Mouse (Mus musculus) erythroblast, embryonic 14.5 days (primary cell): ENCODE results near the gene Mrps10. TPM values are rescaled to one million over a fixed set of nuclear protein-coding genes. Genes with fewer than 3 reads are reported as not detected.

Source experiments
- H3K27me3 ChIP-seq: 2 replicates; pipeline ENCODE4 v1.6.1; 2012; ENCODE audit warnings: inconsistent platforms; ENCODE audit not compliant: control insufficient read depth
- H3K36me3 ChIP-seq: 2 replicates; pipeline ENCODE4 v1.6.1; 2012; ENCODE audit warnings: mild to moderate bottlenecking, inconsistent platforms; ENCODE audit not compliant: control insufficient read depth
- H3K4me1 ChIP-seq: 2 replicates; pipeline ENCODE4 v1.6.1; 2012; ENCODE audit warnings: inconsistent platforms; ENCODE audit not compliant: control insufficient read depth
- H3K4me3 ChIP-seq: replicated peaks from 2 replicates; pipeline ENCODE3; 2012; ENCODE audit warnings: moderate library complexity, mild to moderate bottlenecking, inconsistent platforms
- H3K9me3 ChIP-seq: 2 replicates; pipeline ENCODE4 v1.6.1; 2012; ENCODE audit warnings: low read length, inconsistent platforms, mixed read lengths; ENCODE audit not compliant: control insufficient read depth
- GATA1 ChIP-seq: IDR thresholded peaks from 2 replicates; pipeline ENCODE4 v1.6.1; 2012; ENCODE audit warnings: low read length, inconsistent platforms, mixed read lengths
- TAL1 ChIP-seq: IDR thresholded peaks from 3 replicates; pipeline ENCODE4 v1.6.1; 2012; ENCODE audit warnings: low read length, inconsistent platforms, mixed read lengths
- polyA plus RNA-seq: library from polyadenylated mRNA; stranded (reverse); fragments of >175 nt; gene quantifications from 2 replicates; pipeline ENCODE4 v1.2.3, GENCODE M21; 2012

Gene Mrps10
- polyA plus RNA-seq, 1 experiment = 0.52 TPM

- H3K9me3 ChIP-seq = no peaks in the 10 kb centered on the region
- H3K27me3 ChIP-seq = no peaks in the 10 kb centered on the region
- TF ChIP-seq TAL1 = no peak
- TF ChIP-seq GATA1 = no peak
- H3K4me3 ChIP-seq = no peak overlapping the region
- no peaks in the 10 kb centered on the region for H3K4me1 ChIP-seq
- peaks cover 83% of the 10 kb centered on the region for H3K36me3 ChIP-seq
Observed at GRCm38 (mm10) chr17:47376779-47377280, 8.1 kb downstream of the Mrps10 start.

DNA sequence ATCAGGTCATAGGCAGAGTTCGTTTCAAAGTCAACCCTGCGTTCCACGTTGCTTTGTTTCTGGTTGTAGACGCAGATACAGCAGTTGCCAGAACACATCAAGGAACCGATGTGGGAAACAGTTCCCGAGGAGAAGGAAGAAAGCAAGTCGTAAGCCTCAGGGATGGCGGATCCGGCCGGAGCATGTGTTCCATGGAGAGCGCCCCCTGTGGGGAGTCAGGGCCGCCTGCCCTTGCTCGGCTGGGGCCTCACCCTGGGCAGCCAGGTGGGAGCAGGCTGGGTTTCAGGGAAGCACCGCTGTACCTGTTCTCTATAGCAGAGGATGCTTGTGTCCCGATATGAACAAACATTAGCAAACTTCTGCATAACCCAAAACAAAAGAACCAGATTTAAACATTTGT is 9.4 kb downstream of the Mrps10 start:
- H3K36me3 ChIP-seq = peaks cover 73% of the 10 kb centered on the region

DNA sequence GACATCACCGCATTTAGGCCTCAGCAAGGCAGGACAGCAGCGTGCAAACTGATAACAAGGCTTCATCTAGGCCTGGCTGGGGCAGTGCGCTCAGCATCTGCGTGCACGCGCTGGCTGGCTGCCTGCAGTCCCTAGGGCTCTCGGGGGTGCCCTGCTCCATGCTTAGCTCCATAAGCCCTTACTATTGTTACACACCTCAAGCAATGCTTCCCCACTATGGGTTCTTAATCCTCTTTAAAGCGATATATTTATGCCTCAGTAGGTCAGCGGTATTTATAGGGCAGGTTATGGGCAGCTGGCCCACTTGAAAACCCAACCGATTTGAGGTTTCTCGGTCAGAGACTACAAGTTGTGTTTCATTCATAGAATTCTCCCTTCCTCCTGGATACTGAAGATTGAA is 13.2 kb downstream of the Mrps10 start:
- peaks cover 40% of the 10 kb centered on the region for H3K36me3 ChIP-seq

More for the DNA sequence above, 9.4 kb downstream of the Mrps10 start:
- Histone ChIP-seq H3K27me3 (no peaks in the 10 kb centered on the region), H3K4me1 (no peaks in the 10 kb centered on the region), H3K4me3 (no peak overlapping the region), H3K9me3 (no peaks in the 10 kb centered on the region)
- TF ChIP-seq GATA1 (no peak), TAL1 (no peak)

GRCm38 (mm10) chr17:47383266-47383665 is 14.6 kb downstream of the Mrps10 start:
- TF ChIP-seq GATA1 (no peak), TAL1 (no peak)

More for the DNA sequence above, 13.2 kb downstream of the Mrps10 start:
- TF ChIP-seq GATA1 (no peak), TAL1 (no peak)
- no peaks in the 10 kb centered on the region for H3K27me3 ChIP-seq
- peaks cover 7% of the 10 kb centered on the region for H3K9me3 ChIP-seq
- no peaks in the 10 kb centered on the region for H3K4me1 ChIP-seq
- no peak overlapping the region for H3K4me3 ChIP-seq

DNA sequence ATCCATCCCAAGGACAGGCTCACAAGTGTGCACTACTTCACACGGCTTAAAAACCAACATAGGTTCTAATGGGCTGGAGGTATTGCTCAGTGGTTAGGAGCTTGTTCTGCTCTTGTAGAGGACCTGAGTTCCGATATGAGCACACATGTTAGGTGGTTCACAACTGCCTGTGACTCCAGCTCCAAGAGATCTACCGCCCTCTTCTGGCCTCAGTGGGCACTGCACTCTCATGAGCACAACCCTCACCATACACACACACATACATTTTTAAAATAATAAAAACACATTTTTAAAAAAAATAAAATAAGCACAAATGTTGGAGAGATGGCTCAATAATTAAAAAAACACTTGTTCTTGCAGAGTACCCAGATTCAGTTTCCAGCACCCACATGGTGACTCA is 15.4 kb downstream of the Mrps10 start:
- Histone ChIP-seq H3K36me3 (peaks cover 21% of the 10 kb centered on the region), H3K27me3 (no peaks in the 10 kb centered on the region), H3K4me3 (no peak overlapping the region), H3K4me1 (no peaks in the 10 kb centered on the region), H3K9me3 (peaks cover 7% of the 10 kb centered on the region)
- TF ChIP-seq GATA1 (no peak), TAL1 (no peak)

More at GRCm38 (mm10) chr17:47383266-47383665, 14.6 kb downstream of the Mrps10 start:
- H3K4me3 ChIP-seq = no peak overlapping the region
- H3K4me1 ChIP-seq = no peaks in the 10 kb centered on the region
- H3K36me3 ChIP-seq = peaks cover 27% of the 10 kb centered on the region
- no peaks in the 10 kb centered on the region for H3K27me3 ChIP-seq
- H3K9me3 ChIP-seq = peaks cover 7% of the 10 kb centered on the region

DNA sequence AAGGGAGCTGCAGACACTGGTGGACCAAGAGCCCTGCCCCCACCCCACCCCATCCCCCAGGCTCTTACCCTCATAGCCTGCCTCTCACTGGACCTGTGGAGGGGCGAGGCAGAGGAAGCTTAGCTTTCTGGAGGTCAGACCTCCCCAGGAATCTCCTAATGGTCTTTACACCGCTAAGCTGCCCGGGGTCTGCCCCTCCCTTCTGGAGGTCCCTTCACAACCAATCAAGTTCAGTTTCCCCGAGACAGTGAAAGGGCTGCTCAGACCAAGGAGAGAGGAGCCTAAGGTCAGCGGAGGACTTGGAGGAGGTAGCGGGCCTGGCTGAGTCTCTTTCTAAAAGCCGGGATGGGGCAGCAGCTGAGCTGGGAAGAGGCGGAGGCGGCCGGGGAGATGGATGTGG is 16.5 kb downstream of the Mrps10 start, which contains the start of gene Guca1b:
Guca1b (plus strand) TSS at position 249 of the 400 bp plus-strand sequence.
- Histone ChIP-seq H3K27me3 (no peaks in the 10 kb centered on the region), H3K9me3 (peaks cover 7% of the 10 kb centered on the region), H3K4me1 (no peaks in the 10 kb centered on the region), H3K4me3 (no peak within 1 kb of the TSS), H3K36me3 (peaks cover 12% of the 10 kb centered on the region)
- TF ChIP-seq TAL1 = no peak

DNA sequence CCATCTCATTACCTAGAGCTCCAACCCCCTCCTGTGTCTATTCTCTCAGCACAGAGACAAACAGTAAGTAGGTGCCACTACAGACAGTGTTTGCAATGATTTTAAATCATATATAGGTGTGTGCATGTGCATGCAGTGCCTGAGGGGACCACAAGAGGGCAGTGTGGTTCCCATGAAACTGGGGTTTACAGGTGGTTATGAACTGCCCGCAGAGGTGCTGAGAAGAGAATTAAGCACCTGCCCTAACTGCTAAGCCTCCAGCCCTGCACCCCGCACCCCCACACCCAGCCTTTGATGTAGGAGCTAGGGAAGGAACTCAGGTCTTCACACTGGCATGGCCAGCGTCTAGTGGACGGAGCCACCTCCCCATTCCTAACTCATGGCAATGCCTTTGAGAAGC is 18.0 kb downstream of the Mrps10 start:
- H3K4me3 ChIP-seq = no peak overlapping the region
- peaks cover 7% of the 10 kb centered on the region for H3K9me3 ChIP-seq
- no peaks in the 10 kb centered on the region for H3K4me1 ChIP-seq
- no peaks in the 10 kb centered on the region for H3K27me3 ChIP-seq
- TF ChIP-seq GATA1 (no peak), TAL1 (no peak)
- H3K36me3 ChIP-seq = peaks cover 4% of the 10 kb centered on the region; the same call in 1 of the 2 replicates

- Histone ChIP-seq H3K4me3 (no peak overlapping the region), H3K27me3 (peaks cover 17% of the 10 kb centered on the region), H3K36me3 (no peaks in the 10 kb centered on the region), H3K4me1 (peaks cover 12% of the 10 kb centered on the region), H3K9me3 (no peaks in the 10 kb centered on the region)
- TF ChIP-seq TAL1 (no peak), GATA1 (no peak)
Observed at GRCm38 (mm10) chr17:47394223-47394869, 25.7 kb downstream of the Mrps10 start.

DNA sequence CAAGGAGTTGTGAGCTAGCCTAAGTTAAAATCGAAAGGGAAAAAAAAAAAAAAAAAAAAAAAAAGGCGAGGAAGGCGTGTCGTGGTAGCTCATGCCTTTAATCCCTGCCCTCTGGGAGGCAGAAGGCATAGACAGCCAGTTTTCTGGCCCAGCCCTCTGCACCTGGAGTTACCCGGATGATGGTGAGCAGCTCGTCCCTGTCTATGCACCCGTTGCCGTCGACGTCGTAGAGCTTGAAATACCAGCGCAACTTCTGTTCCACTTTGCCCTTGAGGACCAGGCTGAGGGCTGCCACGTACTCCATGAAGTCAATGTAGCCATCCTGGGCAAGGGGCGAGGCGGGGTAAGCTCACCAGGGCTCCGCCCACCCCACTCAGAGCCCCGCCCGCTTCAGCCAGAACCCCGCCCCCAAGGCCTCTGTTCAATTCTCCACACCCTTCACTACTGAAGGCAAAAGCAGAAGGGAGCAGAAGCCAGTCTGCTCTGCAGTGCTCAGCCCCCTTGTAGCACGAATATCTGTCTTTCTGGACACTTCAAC is 26.8 kb downstream of the Mrps10 start:
- peak overlapping the region; percentile 56 for H3K4me3 ChIP-seq
- peaks cover 12% of the 10 kb centered on the region for H3K4me1 ChIP-seq
- H3K9me3 ChIP-seq = no peaks in the 10 kb centered on the region
- TF ChIP-seq TAL1 (no peak), GATA1 (no peak)
- H3K27me3 ChIP-seq = peaks cover 17% of the 10 kb centered on the region
- no peaks in the 10 kb centered on the region for H3K36me3 ChIP-seq
